Mouse (Mus musculus): ENCODE measurements around the gene Usp48.

GRCm38 (mm10) chr4:137666958-137667345 is 73.4 kb downstream of the Usp48 start:
- TF ChIP-seq CTCF (IDR thresholded peaks at IDR 0.05; ENCODE audit: insufficient read depth, low read length) (no peak), POLR2A (IDR thresholded peaks at IDR 0.05; ENCODE audit: borderline replicate concordance, extremely low read depth, low read depth, low read length) (no peak)

Measured in lung, adult 2 months (tissue).